Mouse (Mus musculus) erythroid progenitor cell, adult 5-6 weeks (primary cell): Measurements from ENCODE around the gene Gm9732. TPM values are rescaled to one million over a fixed set of nuclear protein-coding genes. Genes with fewer than 3 reads are reported as not detected.
"Not testable (repeated sequence)": the region's sequence is repeated elsewhere in the genome, so short reads cannot be mapped to it uniquely, and the experiment has no call there.

Source experiments
- ATAC-seq: replicated peaks from 2 replicates; pipeline ENCODE4 v1.8.0; 2016; ENCODE audit warnings: moderate number of reproducible peaks, mild to moderate bottlenecking, moderate TSS enrichment, inconsistent platforms; ENCODE audit not compliant: poor library complexity, low FRiP score, severe bottlenecking
- total RNA-seq, 2 experiments: library from RNA; stranded (forward) in 1 of 2; stranded (reverse) in 1 of 2; fragments of 150-400 nt in 1 of 2; fragments of 186-747, 209-891 nt in 1 of 2; gene quantifications; 2 replicates each; pipeline versions ENCODE4 v1.2.3 to v1.2.4; 2015 to 2017; ENCODE audit warnings: low replicate concordance in 2 of 2

Gene Gm9732
- total RNA-seq (2015; ENCODE audit: low replicate concordance): not detected in 2 replicates
- not detected in 2 replicates for total RNA-seq (2017; ENCODE audit: low replicate concordance)

- ATAC-seq: not testable (repeated sequence)
Observed at GRCm38 (mm10) chr14:43274986-43275511, at the start of gene Gm9732. Gm9732 (plus strand) TSS chr14:43275036.

GRCm38 (mm10) chr14:43235204-43235603 lies 39.6 kb upstream of the Gm9732 start, which contains the start of gene Gm8122:
Gm8122 (minus strand) TSS chr14:43235304.
- not testable (repeated sequence) for ATAC-seq

- ATAC-seq: not testable (repeated sequence)
Observed at GRCm38 (mm10) chr14:43237769-43238168, 37.1 kb upstream of the Gm9732 start.

GRCm38 (mm10) chr14:43249611-43250170 lies 25.1 kb upstream of the Gm9732 start:
- 0 out of 2 replicates have a peak, but pooled peaks have one; percentile 34 for ATAC-seq

GRCm38 (mm10) chr14:43250549-43251253 lies 24.1 kb upstream of the Gm9732 start:
- not testable (repeated sequence) for ATAC-seq

- not testable (repeated sequence) for ATAC-seq
Observed at GRCm38 (mm10) chr14:43256511-43256910, 18.3 kb upstream of the Gm9732 start.

- not testable (repeated sequence) for ATAC-seq
Observed at GRCm38 (mm10) chr14:43258349-43258748, 16.5 kb upstream of the Gm9732 start, which contains the start of gene Gm8126. Gm8126 (plus strand) TSS chr14:43258649.

- ATAC-seq: not testable (repeated sequence)
Observed at GRCm38 (mm10) chr14:43263421-43263820, 11.4 kb upstream of the Gm9732 start.

GRCm38 (mm10) chr14:43268521-43269084 lies 6.2 kb upstream of the Gm9732 start:
- ATAC-seq: not testable (repeated sequence)

- ATAC-seq: not testable (repeated sequence)
Observed at GRCm38 (mm10) chr14:43269211-43269610, 5.6 kb upstream of the Gm9732 start.

- ATAC-seq: not testable (repeated sequence)
Observed at GRCm38 (mm10) chr14:43273161-43273560, 1.7 kb upstream of the Gm9732 start.

GRCm38 (mm10) chr14:43275752-43276151 lies 916 bp downstream of the Gm9732 start:
- not testable (repeated sequence) for ATAC-seq

- ATAC-seq: not testable (repeated sequence)
Observed at GRCm38 (mm10) chr14:43277468-43277867, 2.6 kb downstream of the Gm9732 start.

GRCm38 (mm10) chr14:43278146-43278545 lies 3.3 kb downstream of the Gm9732 start:
- not testable (repeated sequence) for ATAC-seq

- ATAC-seq: not testable (repeated sequence)
Observed at GRCm38 (mm10) chr14:43278681-43279080, 3.8 kb downstream of the Gm9732 start.

- not testable (repeated sequence) for ATAC-seq
Observed at GRCm38 (mm10) chr14:43293503-43293902, 18.7 kb downstream of the Gm9732 start, which contains the start of gene Gm8127. Gm8127 (minus strand) TSS chr14:43293832.

GRCm38 (mm10) chr14:43319516-43319915 lies 44.7 kb downstream of the Gm9732 start:
- ATAC-seq: not testable (repeated sequence)

GRCm38 (mm10) chr14:43328603-43329002 lies 53.8 kb downstream of the Gm9732 start:
- ATAC-seq: not testable (repeated sequence)

GRCm38 (mm10) chr14:43331362-43331880 lies 56.6 kb downstream of the Gm9732 start:
- ATAC-seq: not testable (repeated sequence)

GRCm38 (mm10) chr14:43337646-43338045 lies 62.8 kb downstream of the Gm9732 start:
- not testable (repeated sequence) for ATAC-seq
